25 mouse cellular contexts compared by ENCODE assay signal in the genomic region with DNA sequence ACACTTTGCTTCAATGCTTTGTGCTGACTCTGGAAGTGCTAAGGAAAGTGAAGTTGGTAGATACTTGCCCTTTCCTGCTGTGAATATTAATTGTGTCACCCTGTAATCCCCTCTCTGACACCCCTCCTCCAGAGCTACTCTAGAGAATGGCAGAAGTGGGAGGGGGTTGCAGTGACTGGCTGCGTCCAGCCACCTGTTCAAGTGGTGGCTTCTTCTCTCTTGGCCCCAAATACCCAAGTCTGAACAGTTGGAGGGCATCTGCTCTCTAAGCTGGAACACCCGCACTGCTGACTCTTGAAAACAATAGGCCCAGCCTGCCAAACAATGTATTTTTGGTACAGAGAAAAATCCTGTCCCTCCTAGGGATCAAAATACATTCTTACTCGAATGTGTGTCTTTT.
DNase-seq lines count a peak whose midpoint lies in the region; ATAC-seq and TF ChIP-seq lines count a peak whose summit lies in the region.
"Had no signal": no experiment of that assay in that cellular context is flagged by ENCODE, and none has a peak within 500 bp of the region (broad histone marks: within the 10 kb centered on the region; RNA-seq: fewer than 3 reads in every experiment).

No protein-coding gene starts in this region.

- H3K4me3 ChIP-seq in heart, embryonic 15.5 days: no peak overlapping the region
- H3K4me3 ChIP-seq in heart, embryonic 11.5 days (ENCODE audit: low read depth, low read length): no peak overlapping the region
- no peak overlapping the region for H3K4me3 ChIP-seq in midbrain, postnatal 0 days (ENCODE audit: low read depth, low read length)
- H3K4me3 ChIP-seq in midbrain, embryonic 11.5 days (ENCODE audit: low read depth, low read length): no peak overlapping the region
- H3K4me3 ChIP-seq: hindbrain, embryonic 15.5 days; limb, embryonic 15.5 days had no signal

- peak; percentile 35 for DNase-seq in layer of hippocampus, adult 11-12 months (ENCODE audit: low spot score)
- DNase-seq in layer of hippocampus, adult 8-10 months (ENCODE audit: low spot score in 2 of 2): no peak
- DNase-seq in midbrain, postnatal 0 days (ENCODE audit: low spot score): peak; percentile 28
- DNase-seq in midbrain, embryonic 11.5 days (ENCODE audit: low spot score, missing footprints): no peak
- DNase-seq in kidney, postnatal 4 days: no peak
- DNase-seq: B cell, adult 2 months; cerebellum, adult 2 months; cerebellum, postnatal 36 days; embryo, embryonic 11 days; gastrocnemius, postnatal 36 days; kidney, adult 9 months; kidney, postnatal 25 days; layer of hippocampus, postnatal 36 days; lung, embryonic 14.5 days; midbrain, embryonic 14.5 days; thymus, adult 18-20 months had no signal

- no peaks in the 10 kb centered on the region for H3K36me3 ChIP-seq in heart, embryonic 15.5 days
- no peaks in the 10 kb centered on the region for H3K36me3 ChIP-seq in heart, embryonic 11.5 days (ENCODE audit: control insufficient read depth, insufficient read depth, low read length)
- H3K36me3 ChIP-seq in midbrain, postnatal 0 days (ENCODE audit: insufficient read depth, low read length): no peaks in the 10 kb centered on the region
- no peaks in the 10 kb centered on the region for H3K36me3 ChIP-seq in midbrain, embryonic 11.5 days (ENCODE audit: control insufficient read depth, insufficient read depth, low read length)
- H3K36me3 ChIP-seq: G1E; hindbrain, embryonic 15.5 days; limb, embryonic 15.5 days had no signal

- no peak overlapping the region for H3K9ac ChIP-seq in heart, embryonic 15.5 days
- no peak overlapping the region for H3K9ac ChIP-seq in heart, embryonic 11.5 days (ENCODE audit: low read depth, low read length)
- no peak overlapping the region for H3K9ac ChIP-seq in midbrain, postnatal 0 days (replicated peaks; ENCODE audit: low read length, poor library complexity, severe bottlenecking)
- H3K9ac ChIP-seq in midbrain, embryonic 11.5 days (ENCODE audit: low read length): no peak overlapping the region
- H3K9ac ChIP-seq: hindbrain, embryonic 15.5 days; limb, embryonic 15.5 days; liver, embryonic 14.5 days; lung, embryonic 14.5 days had no signal

- no peaks in the 10 kb centered on the region for H3K27me3 ChIP-seq in heart, embryonic 15.5 days
- no peaks in the 10 kb centered on the region for H3K27me3 ChIP-seq in heart, embryonic 11.5 days (ENCODE audit: control insufficient read depth, insufficient read depth, low read length)
- no peaks in the 10 kb centered on the region for H3K27me3 ChIP-seq in midbrain, postnatal 0 days (ENCODE audit: insufficient read depth, low read length)
- H3K27me3 ChIP-seq in midbrain, embryonic 11.5 days (ENCODE audit: control insufficient read depth, insufficient read depth, low read length): no peaks in the 10 kb centered on the region
- H3K27me3 ChIP-seq: CH12.LX; hindbrain, embryonic 15.5 days; limb, embryonic 15.5 days; Patski had no signal

- no peak overlapping the region for H3K4me2 ChIP-seq in heart, embryonic 15.5 days
- no peak overlapping the region for H3K4me2 ChIP-seq in heart, embryonic 11.5 days
- H3K4me2 ChIP-seq in midbrain, postnatal 0 days (ENCODE audit: low read depth, low read length, poor library complexity, severe bottlenecking): no peak overlapping the region
- H3K4me2 ChIP-seq in midbrain, embryonic 11.5 days: no peak overlapping the region
- H3K4me2 ChIP-seq: hindbrain, embryonic 15.5 days; limb, embryonic 15.5 days; lung, embryonic 14.5 days had no signal

- TF ChIP-seq CTCF in midbrain, postnatal 0 days (IDR thresholded peaks at IDR 0.05): no peak

- WGBS in heart, embryonic 15.5 days: 56% methylated on average over 3 of the region's 3 CpGs
- 73% methylated on average over 3 of the region's 3 CpGs for WGBS in heart, embryonic 11.5 days (ENCODE audit: insufficient replicate concordance)
- WGBS in midbrain, postnatal 0 days: 44% methylated on average over 3 of the region's 3 CpGs
- 50% methylated on average over 3 of the region's 3 CpGs for WGBS in midbrain, embryonic 11.5 days

- ATAC-seq in heart, embryonic 15.5 days (replicated peaks; ENCODE audit: insufficient number of reproducible peaks, insufficient read depth, low FRiP score, low read depth): no peak
- no peak for ATAC-seq in heart, embryonic 11.5 days (replicated peaks; ENCODE audit: insufficient number of reproducible peaks, low FRiP score, low TSS enrichment)
- no peak for ATAC-seq in midbrain, postnatal 0 days (ENCODE audit: low FRiP score)
- ATAC-seq in midbrain, embryonic 11.5 days (ENCODE audit: low FRiP score): no peak
- ATAC-seq: intestine, embryonic 16.5 days; Patski had no signal

- H3K27ac ChIP-seq in heart, embryonic 15.5 days: 0 out of 2 replicates have a peak overlapping the region, but pooled peaks have one; percentile 20
- no peak overlapping the region for H3K27ac ChIP-seq in heart, embryonic 11.5 days (ENCODE audit: low read depth, low read length)
- H3K27ac ChIP-seq in midbrain, postnatal 0 days (ENCODE audit: low read depth, low read length): no peak overlapping the region
- H3K27ac ChIP-seq in midbrain, embryonic 11.5 days (ENCODE audit: low read depth, low read length): no peak overlapping the region
- H3K27ac ChIP-seq: hindbrain, embryonic 15.5 days; limb, embryonic 15.5 days; liver, embryonic 14.5 days had no signal

- no peaks in the 10 kb centered on the region for H3K9me3 ChIP-seq in heart, embryonic 15.5 days (replicated peaks)
- no peaks in the 10 kb centered on the region for H3K9me3 ChIP-seq in heart, embryonic 11.5 days (replicated peaks; ENCODE audit: control insufficient read depth, low read length)
- no peaks in the 10 kb centered on the region for H3K9me3 ChIP-seq in midbrain, postnatal 0 days (ENCODE audit: low read length)
- no peaks in the 10 kb centered on the region for H3K9me3 ChIP-seq in midbrain, embryonic 11.5 days (ENCODE audit: control insufficient read depth, low read length)
- H3K9me3 ChIP-seq: G1E; hindbrain, embryonic 15.5 days; limb, embryonic 15.5 days had no signal

- peaks cover 38% of the 10 kb centered on the region for H3K4me1 ChIP-seq in heart, embryonic 15.5 days (replicated peaks)
- H3K4me1 ChIP-seq in heart, embryonic 11.5 days (ENCODE audit: control insufficient read depth, insufficient read depth, low read length): no peaks in the 10 kb centered on the region
- peaks cover 3% of the 10 kb centered on the region; the same call in 1 of the 2 replicates for H3K4me1 ChIP-seq in midbrain, postnatal 0 days (ENCODE audit: insufficient read depth, low read length)
- H3K4me1 ChIP-seq in midbrain, embryonic 11.5 days (ENCODE audit: control insufficient read depth, insufficient read depth, low read length): no peaks in the 10 kb centered on the region

Comparison
In these comparisons a context has a peak if more than half of its experiments do, and no peak if none do; other contexts are left out.
1. DNase-seq: peak in layer of hippocampus, adult 11-12 months (single experiment) and midbrain, postnatal 0 days (single experiment); none in layer of hippocampus, adult 8-10 months (0 of 2), midbrain, embryonic 11.5 days (single experiment) and kidney, postnatal 4 days (0 of 2).